Mouse (Mus musculus) midbrain, embryonic 12.5 days (tissue): Measurements from ENCODE around the gene Sae1. TPM values are rescaled to one million over a fixed set of nuclear protein-coding genes. Genes with fewer than 3 reads are reported as not detected.
A peak's percentile ranks its signal among the peaks of the same experiment; 100 is the strongest.

Experiments
- ATAC-seq: fragments of 200-750 bp; cut with Nextera tagmentation; 2 replicates; pipeline ENCODE4 v1.8.0; 2017; ENCODE audit warnings: low read depth, moderate TSS enrichment, moderate library complexity; ENCODE audit not compliant: low FRiP score
- H3K27ac ChIP-seq: fragments of 300-500 bp; sonication (generic); replicated peaks from 2 replicates; pipeline ENCODE4 v1.5.1; 2016; ENCODE audit warnings: mild to moderate bottlenecking
- H3K27me3 ChIP-seq: fragments of 300-500 bp; sonication (generic); 2 replicates; pipeline ENCODE4 v1.6.1; 2016; ENCODE audit warnings: mild to moderate bottlenecking
- H3K36me3 ChIP-seq: fragments of 300-500 bp; sonication (generic); 2 replicates; pipeline ENCODE4 v1.6.1; 2016
- H3K4me1 ChIP-seq: fragments of 300-500 bp; sonication (generic); 2 replicates; pipeline ENCODE4 v1.6.1; 2016
- H3K4me2 ChIP-seq: fragments of 300-500 bp; sonication (generic); replicated peaks from 2 replicates; pipeline ENCODE4 v1.6.1; 2016; ENCODE audit warnings: mild to moderate bottlenecking, moderate library complexity
- H3K4me3 ChIP-seq: fragments of 300-500 bp; sonication (generic); 2 replicates; pipeline ENCODE4 v1.5.1; 2016; ENCODE audit warnings: mild to moderate bottlenecking
- H3K9ac ChIP-seq: fragments of 300-500 bp; sonication (generic); replicated peaks from 2 replicates; pipeline ENCODE4 v1.6.1; 2016; ENCODE audit warnings: mild to moderate bottlenecking, moderate library complexity
- H3K9me3 ChIP-seq: fragments of 300-500 bp; sonication (generic); 2 replicates; pipeline ENCODE4 v1.6.1; 2016; ENCODE audit warnings: mild to moderate bottlenecking
- WGBS: fragments of 180-500 bp; shearing (Covaris S2); methylation state at CpG from one replicate; pipeline ENCODE4 v1.1.7; 2016; 5-methylcytosine and 5-hydroxymethylcytosine counted together
- polyA plus RNA-seq: library from polyadenylated mRNA; unstranded; fragments of >200 nt; fragmentation: Nextera tagmentation; extraction: Ambion mirVana; gene quantifications from 2 replicates; pipeline ENCODE4 v1.2.1, GENCODE M21; 2016

Sae1 gene
- polyA plus RNA-seq, 1 experiment from 2014 or later: 331 TPM

DNA sequence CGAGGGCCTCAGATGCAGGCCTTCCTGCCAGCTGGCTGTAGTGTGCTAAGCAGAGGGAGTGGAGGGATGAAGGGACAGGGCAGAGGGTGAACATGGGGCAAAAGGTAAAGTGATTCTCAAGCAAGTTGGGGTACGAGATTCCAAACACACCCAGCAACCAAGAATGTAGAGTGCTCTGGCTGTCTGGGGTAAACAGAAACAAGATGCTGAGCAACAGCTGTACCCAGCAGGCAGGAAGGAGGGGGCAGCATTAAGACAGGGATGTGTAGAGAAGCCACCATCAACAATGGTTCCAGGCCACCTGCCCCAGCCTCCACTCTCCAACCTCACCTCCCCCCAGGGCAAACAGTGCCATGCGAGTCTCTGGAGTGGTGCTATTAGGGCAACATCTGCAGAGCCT lies 58.5 kb downstream of the Sae1 start:
- no peak for ATAC-seq
- Histone ChIP-seq H3K27me3 (no peaks in the 10 kb centered on the region), H3K4me3 (no peak overlapping the region), H3K27ac (no peak overlapping the region), H3K4me1 (peaks cover 4% of the 10 kb centered on the region; the same call in 1 of the 2 replicates), H3K9ac (no peak overlapping the region), H3K4me2 (no peak overlapping the region), H3K36me3 (peaks cover 71% of the 10 kb centered on the region), H3K9me3 (no peaks in the 10 kb centered on the region)
- 94% methylated on average over 3 of the region's 3 CpGs for WGBS

GRCm38 (mm10) chr7:16326607-16326971 lies 61.0 kb downstream of the Sae1 start:
- Histone ChIP-seq H3K4me2 (no peak overlapping the region), H3K27me3 (no peaks in the 10 kb centered on the region), H3K27ac (no peak overlapping the region), H3K4me3 (no peak overlapping the region), H3K36me3 (peaks cover 50% of the 10 kb centered on the region), H3K9ac (no peak overlapping the region), H3K4me1 (peaks cover 4% of the 10 kb centered on the region; the same call in 1 of the 2 replicates), H3K9me3 (no peaks in the 10 kb centered on the region)
- WGBS: 89% methylated on average over 2 of the region's 2 CpGs
- peak; percentile 56; the same call in 1 of the 2 replicates for ATAC-seq

DNA sequence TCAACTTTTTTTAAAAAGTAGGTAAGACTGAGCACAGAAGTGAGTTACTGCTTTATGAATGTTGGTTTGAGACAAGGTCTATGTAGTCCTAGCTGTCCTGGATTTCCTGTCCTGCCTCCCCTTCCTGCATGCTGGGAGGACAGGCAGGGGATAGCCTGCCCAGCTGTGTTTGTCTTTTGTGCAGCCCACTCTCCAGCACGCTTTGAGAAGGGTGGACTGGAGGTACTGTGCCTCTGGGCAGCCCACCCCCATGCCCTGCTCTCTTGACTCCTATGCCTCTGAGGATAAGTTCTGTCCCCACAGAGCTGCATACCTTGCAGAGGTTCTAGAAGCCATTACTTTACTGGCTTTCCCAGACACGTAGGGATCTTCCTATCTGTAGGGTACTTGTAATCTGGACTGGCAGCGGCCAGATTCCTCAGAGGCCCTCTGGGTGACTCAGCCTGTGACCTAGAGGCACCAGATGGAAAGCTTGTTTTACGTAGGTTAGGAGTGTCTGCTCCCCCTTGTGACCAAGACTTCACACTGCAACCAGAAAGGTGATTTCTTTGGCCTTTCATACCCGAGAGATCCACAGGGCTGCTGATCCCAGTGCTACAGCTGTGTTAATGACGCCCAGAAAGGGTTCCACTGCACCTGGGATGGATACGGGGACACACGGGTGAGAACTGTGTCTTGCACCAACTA lies 61.5 kb downstream of the Sae1 start:
- peaks cover 50% of the 10 kb centered on the region for H3K36me3 ChIP-seq
- WGBS: 31% methylated on average over 8 of the region's 8 CpGs
- ATAC-seq: peak; percentile 75

GRCm38 (mm10) chr7:16324661-16325060 lies 62.9 kb downstream of the Sae1 start:
- Histone ChIP-seq H3K27me3 (no peaks in the 10 kb centered on the region), H3K9me3 (no peaks in the 10 kb centered on the region), H3K27ac (no peak overlapping the region), H3K4me2 (no peak overlapping the region), H3K9ac (no peak overlapping the region), H3K4me3 (no peak overlapping the region), H3K4me1 (peaks cover 4% of the 10 kb centered on the region; the same call in 1 of the 2 replicates), H3K36me3 (peaks cover 37% of the 10 kb centered on the region)
- WGBS: 95% methylated on average over 7 of the region's 7 CpGs
- no peak for ATAC-seq

More for the DNA sequence above, 61.5 kb downstream of the Sae1 start:
- no peaks in the 10 kb centered on the region for H3K27me3 ChIP-seq
- H3K4me2 ChIP-seq: no peak overlapping the region
- H3K27ac ChIP-seq: peak overlapping the region; percentile 56; the same call in 1 of the 2 replicates
- no peak overlapping the region for H3K4me3 ChIP-seq
- no peak overlapping the region for H3K9ac ChIP-seq
- H3K4me1 ChIP-seq: peaks cover 4% of the 10 kb centered on the region; the same call in 1 of the 2 replicates
- H3K9me3 ChIP-seq: no peaks in the 10 kb centered on the region

- 94% methylated on average over 6 of the region's 6 CpGs for whole genome bisulfite sequencing
- no peak overlapping the region for H3K9ac ChIP-seq
- H3K27me3 ChIP-seq: no peaks in the 10 kb centered on the region
- no peak overlapping the region for H3K4me2 ChIP-seq
- no peak for ATAC-seq
- no peaks in the 10 kb centered on the region for H3K9me3 ChIP-seq
- H3K4me1 ChIP-seq: no peaks in the 10 kb centered on the region
- H3K36me3 ChIP-seq: 0 out of 2 replicates have a peak, but pooled peaks cover 11% of the 10 kb centered on the region
- no peak overlapping the region for H3K4me3 ChIP-seq
- no peak overlapping the region for H3K27ac ChIP-seq
Observed at GRCm38 (mm10) chr7:16320479-16320878, 67.1 kb downstream of the Sae1 start.

GRCm38 (mm10) chr7:16319216-16319615 lies 68.4 kb downstream of the Sae1 start:
- WGBS: 97% methylated on average over 4 of the region's 4 CpGs
- Histone ChIP-seq H3K27me3 (no peaks in the 10 kb centered on the region), H3K4me1 (no peaks in the 10 kb centered on the region; the same call in 1 of the 2 replicates), H3K27ac (no peak overlapping the region), H3K36me3 (0 out of 2 replicates have a peak, but pooled peaks cover 6% of the 10 kb centered on the region), H3K4me2 (no peak overlapping the region), H3K9ac (no peak overlapping the region), H3K9me3 (no peaks in the 10 kb centered on the region), H3K4me3 (no peak overlapping the region)
- no peak for ATAC-seq

DNA sequence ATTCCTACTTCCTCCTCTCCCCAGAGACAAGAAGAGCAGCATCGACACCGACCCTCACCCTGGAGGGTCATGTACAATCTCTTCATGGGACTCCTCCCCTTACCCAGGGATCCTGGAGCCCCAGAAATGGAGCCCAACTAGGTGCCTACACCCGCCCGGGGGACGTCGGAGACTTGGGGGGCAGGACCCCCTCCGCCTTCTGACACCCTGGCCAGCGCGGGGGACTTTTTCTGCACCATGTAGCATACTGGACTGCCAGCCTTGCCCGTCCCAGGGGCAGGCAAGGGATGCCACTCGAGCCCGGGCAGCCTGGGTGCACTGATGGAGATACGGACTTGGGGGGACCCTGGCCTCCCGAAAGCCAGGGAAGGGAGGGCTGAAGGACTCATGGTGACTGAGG lies 70.5 kb downstream of the Sae1 start:
- no peak for ATAC-seq
- Histone ChIP-seq H3K4me1 (peaks cover 17% of the 10 kb centered on the region), H3K36me3 (0 out of 2 replicates have a peak, but pooled peaks cover 6% of the 10 kb centered on the region), H3K27ac (no peak overlapping the region), H3K27me3 (peaks cover 4% of the 10 kb centered on the region), H3K4me3 (no peak overlapping the region), H3K9ac (no peak overlapping the region), H3K4me2 (no peak overlapping the region), H3K9me3 (no peaks in the 10 kb centered on the region)
- WGBS: 86% methylated on average over 13 of the region's 14 CpGs

GRCm38 (mm10) chr7:16315222-16315759 lies 72.3 kb downstream of the Sae1 start:
- Histone ChIP-seq H3K27ac (no peak overlapping the region), H3K9me3 (no peaks in the 10 kb centered on the region), H3K4me1 (peaks cover 35% of the 10 kb centered on the region), H3K4me3 (no peak overlapping the region), H3K36me3 (0 out of 2 replicates have a peak, but pooled peaks cover 6% of the 10 kb centered on the region), H3K9ac (no peak overlapping the region), H3K27me3 (peaks cover 22% of the 10 kb centered on the region), H3K4me2 (no peak overlapping the region)
- WGBS: 73% methylated on average over 4 of the region's 4 CpGs
- no peak for ATAC-seq

DNA sequence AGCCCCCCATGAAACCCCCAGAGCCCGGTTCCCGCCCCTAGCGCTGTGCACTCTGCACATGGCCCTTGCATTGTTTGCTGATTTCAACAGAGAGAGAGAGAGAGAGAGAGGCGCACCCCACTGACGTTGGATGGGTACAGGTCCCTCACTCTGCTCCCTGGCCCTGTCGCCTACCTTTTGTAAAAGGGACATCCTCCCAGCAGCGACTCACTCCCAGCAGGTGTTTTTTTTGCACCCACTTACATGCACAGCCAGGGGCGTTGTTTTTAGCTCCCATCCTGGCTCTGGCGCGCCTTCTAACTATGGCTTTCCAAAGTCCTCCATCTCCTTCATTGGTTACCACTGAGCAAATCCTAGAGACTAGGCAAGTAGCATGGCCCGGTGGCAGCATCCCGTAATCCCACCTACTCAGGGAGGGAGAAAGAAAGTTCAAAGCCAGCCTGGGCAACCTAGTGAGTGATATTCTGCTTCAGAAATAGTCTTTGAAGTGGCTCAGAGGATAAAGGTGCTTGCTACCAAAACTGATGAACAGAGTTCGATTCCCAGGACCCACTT lies 73.3 kb downstream of the Sae1 start:
- no peaks in the 10 kb centered on the region for H3K9me3 ChIP-seq
- H3K9ac ChIP-seq: peak overlapping the region; percentile 80
- H3K27me3 ChIP-seq: peaks cover 32% of the 10 kb centered on the region
- 8% methylated on average over 13 of the region's 13 CpGs for WGBS
- H3K4me3 ChIP-seq: peak overlapping the region; percentile 71
- peaks cover 45% of the 10 kb centered on the region for H3K4me1 ChIP-seq
- no peak for ATAC-seq
- 0 out of 2 replicates have a peak, but pooled peaks cover 6% of the 10 kb centered on the region for H3K36me3 ChIP-seq
- H3K27ac ChIP-seq: peak overlapping the region; percentile 92
- peak overlapping the region; percentile 96 for H3K4me2 ChIP-seq

DNA sequence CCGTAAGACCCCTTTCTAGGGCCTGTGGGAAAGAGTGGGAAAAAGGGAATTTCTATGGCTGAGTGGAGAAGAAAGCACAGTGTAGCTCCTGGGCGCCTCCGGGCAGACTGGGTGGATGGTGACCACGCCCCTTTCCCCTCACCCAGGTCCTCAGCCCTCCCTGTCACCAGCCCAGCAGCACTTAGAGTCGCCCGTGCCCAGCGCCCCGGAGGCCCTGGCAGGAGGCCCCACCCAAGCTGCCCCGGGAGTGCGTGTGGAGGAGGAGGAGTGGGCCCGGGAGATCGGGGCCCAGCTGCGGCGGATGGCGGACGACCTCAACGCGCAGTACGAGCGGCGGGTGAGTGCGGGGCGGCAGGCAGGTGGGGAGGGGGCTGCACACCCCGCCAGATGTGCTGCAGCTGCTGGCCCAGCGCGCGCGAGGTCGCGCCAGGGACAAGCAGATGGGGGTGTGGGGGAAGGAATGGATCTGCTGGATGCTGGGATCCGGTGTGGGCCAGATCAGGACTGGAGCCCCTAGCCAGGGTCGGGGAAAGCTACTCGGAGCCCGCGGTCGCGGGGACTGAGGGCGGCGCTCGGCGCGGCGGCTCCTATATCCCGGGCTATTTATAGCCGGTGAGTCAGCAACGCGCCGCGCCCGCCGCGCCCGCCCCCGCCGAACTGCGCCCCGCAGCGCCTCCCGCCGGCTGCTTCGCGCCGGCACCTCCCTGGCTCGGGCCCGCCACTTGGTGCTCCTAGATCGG lies 74.0 kb downstream of the Sae1 start:
- 1% methylated on average over 54 of the region's 66 CpGs for WGBS

GRCm38 (mm10) chr7:16312672-16313311 lies 74.8 kb downstream of the Sae1 start:
- Histone ChIP-seq H3K9me3 (no peaks in the 10 kb centered on the region), H3K36me3 (no peaks in the 10 kb centered on the region), H3K27ac (peak overlapping the region; percentile 92), H3K4me1 (peaks cover 50% of the 10 kb centered on the region), H3K4me3 (peak overlapping the region; percentile 71), H3K4me2 (peak overlapping the region; percentile 96), H3K27me3 (peaks cover 36% of the 10 kb centered on the region), H3K9ac (peak overlapping the region; percentile 90)
- ATAC-seq: peak; percentile 8; the same call in 1 of the 2 replicates
- 0% methylated on average over 12 of the region's 12 CpGs for WGBS

More for the DNA sequence above, 74.0 kb downstream of the Sae1 start:
- peak overlapping the region; percentile 80 for H3K9ac ChIP-seq
- H3K9me3 ChIP-seq: no peaks in the 10 kb centered on the region
- peak; percentile 67 for ATAC-seq
- H3K36me3 ChIP-seq: 0 out of 2 replicates have a peak, but pooled peaks cover 4% of the 10 kb centered on the region
- peaks cover 50% of the 10 kb centered on the region for H3K4me1 ChIP-seq
- peak overlapping the region; percentile 92 for H3K27ac ChIP-seq
- H3K4me3 ChIP-seq: peak overlapping the region; percentile 71
- H3K27me3 ChIP-seq: peaks cover 36% of the 10 kb centered on the region
- H3K4me2 ChIP-seq: peak overlapping the region; percentile 96
